Comparison of ENCODE assay signal across 10 mouse cellular contexts in genomic region chr11:38861622-38862345, GRCm38 (mm10).
A peak's percentile ranks its signal among the peaks of the same experiment; 100 is the strongest.
DNase-seq lines count a peak whose midpoint lies in the region; ATAC-seq lines count a peak whose summit lies in the region.
"Had no signal": no experiment of that assay in that cellular context is flagged by ENCODE, and none has a peak within 500 bp of the region (broad histone marks: within the 10 kb centered on the region; RNA-seq: fewer than 3 reads in every experiment).

No protein-coding gene starts in this region.

- H3K27ac ChIP-seq in hindbrain, embryonic 12.5 days = peak overlapping the region; percentile 57
- H3K27ac ChIP-seq: macrophage had no signal

- peak overlapping the region; percentile 17 for H3K4me2 ChIP-seq in hindbrain, embryonic 12.5 days (replicated peaks)

- H3K4me3 ChIP-seq in hindbrain, embryonic 12.5 days = no peak overlapping the region

- 26% methylated on average over 9 of the region's 9 CpGs for WGBS in hindbrain, embryonic 12.5 days

- DNase-seq in cerebellum, postnatal 25 days = peak; percentile 5 to 8
- DNase-seq in left cerebral cortex, adult 9 months (ENCODE audit: low spot score in 2 of 2) = peak; percentile 14 to 46
- DNase-seq in right cerebral cortex, postnatal 10 days (ENCODE audit: low spot score in 2 of 2) = peak; percentile 33 to 40
- no peak for DNase-seq in gastrocnemius, postnatal 36 days
- no peak for DNase-seq in gastrocnemius, postnatal 25 days
- no peak for DNase-seq in spleen, postnatal 36 days (ENCODE audit: low spot score in 2 of 2)
- DNase-seq: kidney, postnatal 25 days had no signal

- no peak overlapping the region for H3K9ac ChIP-seq in hindbrain, embryonic 12.5 days

- no peaks in the 10 kb centered on the region for H3K36me3 ChIP-seq in hindbrain, embryonic 12.5 days

- H3K9me3 ChIP-seq in hindbrain, embryonic 12.5 days (replicated peaks) = no peaks in the 10 kb centered on the region

- no peak for ATAC-seq in cerebellum, adult (ENCODE audit: insufficient number of reproducible peaks, low FRiP score, low TSS enrichment)
- peak; percentile 77; the same call in 1 of the 2 replicates for ATAC-seq in hindbrain, embryonic 12.5 days (ENCODE audit: low FRiP score)

- H3K27me3 ChIP-seq in hindbrain, embryonic 12.5 days = no peaks in the 10 kb centered on the region

- no peaks in the 10 kb centered on the region for H3K4me1 ChIP-seq in hindbrain, embryonic 12.5 days

- intact Hi-C loops in gastrocnemius, postnatal 36 days (cut with DNase I) = no loop called here

Comparison
In these comparisons a context has a peak if more than half of its experiments do, and no peak if none do; other contexts are left out.
1. DNase-seq: peak in cerebellum, postnatal 25 days (2 of 2), left cerebral cortex, adult 9 months (2 of 2) and right cerebral cortex, postnatal 10 days (2 of 2); none in gastrocnemius, postnatal 36 days (0 of 2), gastrocnemius, postnatal 25 days (single experiment) and spleen, postnatal 36 days (0 of 2).